Mouse (Mus musculus): Measurements from ENCODE around the gene Ccdc107. TPM values are rescaled to one million over a fixed set of nuclear protein-coding genes. Genes with fewer than 3 reads are reported as not detected.
A peak's percentile ranks its signal among the peaks of the same experiment; 100 is the strongest.

Ccdc107 gene
- polyA plus RNA-seq, 1 experiment from 2014 or later, result 73.8 TPM

DNA sequence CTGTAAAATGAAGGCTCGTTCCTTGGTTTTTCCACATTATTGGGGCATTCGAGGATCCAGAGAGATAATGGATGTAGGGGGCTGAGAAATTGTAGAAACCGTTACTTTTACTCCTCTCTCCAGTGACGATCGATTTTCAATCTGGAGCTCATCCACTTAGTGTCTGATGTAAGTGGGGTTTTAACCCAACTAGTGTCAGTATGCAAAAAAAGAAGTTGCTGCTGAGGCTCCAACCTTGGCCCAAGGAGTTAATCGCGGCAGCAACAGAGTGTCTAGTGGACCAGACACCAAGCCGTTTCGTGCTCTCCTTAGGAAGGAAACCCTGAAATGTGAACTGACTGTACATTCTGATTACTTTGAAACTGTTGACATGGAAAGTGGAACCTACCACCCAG is 1.1 kb downstream of the Ccdc107 start:
- no peaks in the 10 kb centered on the region for H3K27me3 ChIP-seq (ENCODE audit: control insufficient read depth, insufficient read depth, low read depth, low read length)

DNA sequence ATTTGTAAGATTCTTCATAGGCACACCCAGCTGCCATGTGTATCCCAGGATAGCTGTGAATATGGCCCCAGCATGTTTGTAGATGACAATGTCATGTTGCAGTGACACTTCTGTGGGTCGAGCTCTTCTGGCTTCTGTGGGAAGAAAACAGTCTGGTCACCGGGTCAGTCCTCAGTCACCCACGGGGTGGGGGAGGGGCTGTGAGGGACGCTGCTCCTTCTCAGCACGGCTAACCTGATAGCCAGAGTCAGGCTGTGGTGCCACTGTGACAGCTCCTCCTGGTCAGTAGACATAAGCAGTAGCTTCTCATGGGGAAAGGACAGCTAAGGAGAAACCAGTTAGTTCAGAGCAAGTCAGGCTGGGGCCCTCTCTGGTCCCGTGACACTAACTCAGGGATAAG is 3.9 kb downstream of the Ccdc107 start:
- ATAC-seq (ENCODE audit: low read depth), result no peak
- Histone ChIP-seq H3K27ac (ENCODE audit: low read length) (no peak overlapping the region), H3K4me2 (ENCODE audit: low read depth, low read length) (no peak overlapping the region), H3K9ac (ENCODE audit: low read length) (no peak overlapping the region), H3K36me3 (ENCODE audit: control insufficient read depth, insufficient read depth, low read length) (0 out of 2 replicates have a peak, but pooled peaks cover 6% of the 10 kb centered on the region), H3K4me1 (replicated peaks; ENCODE audit: control insufficient read depth, insufficient read depth, low read length) (peaks cover 28% of the 10 kb centered on the region), H3K9me3 (ENCODE audit: control insufficient read depth, low read length) (no peaks in the 10 kb centered on the region), H3K4me3 (ENCODE audit: low read length) (no peak overlapping the region), H3K27me3 (ENCODE audit: control insufficient read depth, insufficient read depth, low read depth, low read length) (no peaks in the 10 kb centered on the region)
- 56% methylated on average over 6 of the region's 6 CpGs for WGBS

More for the DNA sequence above, 1.1 kb downstream of the Ccdc107 start:
- 1% methylated on average over 9 of the region's 9 CpGs for whole genome bisulfite sequencing
- Histone ChIP-seq H3K27ac (ENCODE audit: low read length) (peak overlapping the region; percentile 90), H3K4me1 (replicated peaks; ENCODE audit: control insufficient read depth, insufficient read depth, low read length) (peaks cover 22% of the 10 kb centered on the region), H3K9me3 (ENCODE audit: control insufficient read depth, low read length) (no peaks in the 10 kb centered on the region), H3K9ac (ENCODE audit: low read length) (peak overlapping the region; percentile 83), H3K36me3 (ENCODE audit: control insufficient read depth, insufficient read depth, low read length) (0 out of 2 replicates have a peak, but pooled peaks cover 6% of the 10 kb centered on the region), H3K4me2 (ENCODE audit: low read depth, low read length) (peak overlapping the region; percentile 67), H3K4me3 (ENCODE audit: low read length) (peak overlapping the region; percentile 80)
- ATAC-seq (ENCODE audit: low read depth), result no peak

DNA sequence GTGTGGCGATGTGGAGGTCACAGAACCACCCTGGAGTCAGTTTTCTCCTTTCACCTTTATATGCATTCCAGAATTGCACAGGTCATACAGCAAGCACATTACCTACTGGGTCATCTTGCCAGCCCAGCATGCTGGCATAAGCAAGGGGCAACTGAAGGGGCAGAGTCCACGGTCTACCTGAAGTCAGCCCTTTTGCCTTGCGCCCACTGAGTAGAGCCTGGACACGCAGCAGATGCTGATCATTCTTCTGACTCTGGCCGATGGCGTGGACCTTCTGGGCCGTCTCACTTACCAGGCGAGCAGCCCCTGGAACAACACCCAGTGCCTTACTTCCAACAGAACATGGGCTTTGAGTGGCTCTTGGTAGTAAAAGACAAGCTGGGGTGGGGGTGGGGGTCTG is 4.7 kb downstream of the Ccdc107 start:
- ATAC-seq (ENCODE audit: low read depth), result no peak
- Histone ChIP-seq H3K27ac (ENCODE audit: low read length) (no peak overlapping the region), H3K9ac (ENCODE audit: low read length) (peak overlapping the region; percentile 12; the same call in 1 of the 2 replicates), H3K27me3 (ENCODE audit: control insufficient read depth, insufficient read depth, low read depth, low read length) (no peaks in the 10 kb centered on the region), H3K4me3 (ENCODE audit: low read length) (no peak overlapping the region), H3K4me1 (replicated peaks; ENCODE audit: control insufficient read depth, insufficient read depth, low read length) (peaks cover 28% of the 10 kb centered on the region), H3K36me3 (ENCODE audit: control insufficient read depth, insufficient read depth, low read length) (0 out of 2 replicates have a peak, but pooled peaks cover 6% of the 10 kb centered on the region), H3K9me3 (ENCODE audit: control insufficient read depth, low read length) (no peaks in the 10 kb centered on the region), H3K4me2 (ENCODE audit: low read depth, low read length) (no peak overlapping the region)
- WGBS, result 88% methylated on average over 8 of the region's 8 CpGs

DNA sequence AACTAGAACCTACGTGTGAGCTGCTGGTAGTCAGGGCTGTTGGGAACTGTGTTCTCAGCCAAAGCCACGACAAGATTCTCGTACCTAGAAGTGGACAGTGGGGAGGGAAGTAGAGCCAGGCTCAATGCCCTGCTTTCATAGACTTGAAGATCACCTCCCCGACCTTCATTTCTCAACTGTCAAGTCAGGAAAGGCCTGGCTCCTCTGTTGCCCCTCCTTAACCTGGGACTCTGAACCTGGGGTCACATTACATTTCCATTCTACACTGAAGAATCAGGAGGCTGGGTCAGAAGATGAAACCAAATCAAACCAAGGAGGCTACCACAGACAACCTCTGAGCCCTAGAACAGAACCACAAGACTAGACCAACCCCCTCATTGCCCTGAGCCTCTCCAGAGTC is 5.2 kb downstream of the Ccdc107 start:
- ATAC-seq (ENCODE audit: low read depth), result no peak
- WGBS, result 54% methylated on average over 4 of the region's 4 CpGs
- no peaks in the 10 kb centered on the region for H3K27me3 ChIP-seq (ENCODE audit: control insufficient read depth, insufficient read depth, low read depth, low read length)
- no peaks in the 10 kb centered on the region for H3K9me3 ChIP-seq (ENCODE audit: control insufficient read depth, low read length)
- H3K4me1 ChIP-seq (replicated peaks; ENCODE audit: control insufficient read depth, insufficient read depth, low read length), result peaks cover 28% of the 10 kb centered on the region
- H3K9ac ChIP-seq (ENCODE audit: low read length), result peak overlapping the region; percentile 79
- H3K27ac ChIP-seq (ENCODE audit: low read length), result no peak overlapping the region
- H3K36me3 ChIP-seq (ENCODE audit: control insufficient read depth, insufficient read depth, low read length), result 0 out of 2 replicates have a peak, but pooled peaks cover 6% of the 10 kb centered on the region
- peak overlapping the region; percentile 80 for H3K4me2 ChIP-seq (ENCODE audit: low read depth, low read length)
- H3K4me3 ChIP-seq (ENCODE audit: low read length), result peak overlapping the region; percentile 68

DNA sequence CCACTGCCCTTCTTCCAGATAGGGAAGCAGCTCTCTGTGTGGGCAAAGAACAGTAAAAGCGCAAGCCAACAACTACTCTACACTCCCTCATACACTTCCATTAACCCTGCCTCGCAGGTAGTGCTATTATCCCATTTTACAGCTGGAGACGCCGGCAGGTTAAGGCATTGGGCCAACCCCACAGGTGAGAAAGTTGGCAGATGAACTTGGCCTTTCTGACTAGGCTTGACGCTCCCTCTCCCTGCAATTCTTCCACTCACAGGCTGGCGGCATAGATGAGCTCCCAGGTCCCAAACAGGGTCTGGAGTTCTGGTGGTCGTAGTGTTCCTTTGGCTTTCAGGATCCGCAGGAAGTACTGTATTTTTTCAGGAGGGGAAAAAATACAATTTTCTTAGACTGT is 6.3 kb downstream of the Ccdc107 start:
- peak overlapping the region; percentile 42 for H3K27ac ChIP-seq (ENCODE audit: low read length)
- no peaks in the 10 kb centered on the region for H3K27me3 ChIP-seq (ENCODE audit: control insufficient read depth, insufficient read depth, low read depth, low read length)
- ATAC-seq (ENCODE audit: low read depth), result peak; percentile 67
- peak overlapping the region; percentile 79 for H3K9ac ChIP-seq (ENCODE audit: low read length)
- no peaks in the 10 kb centered on the region for H3K9me3 ChIP-seq (ENCODE audit: control insufficient read depth, low read length)
- WGBS, result 12% methylated on average over 8 of the region's 8 CpGs
- H3K4me3 ChIP-seq (ENCODE audit: low read length), result peak overlapping the region; percentile 68
- 0 out of 2 replicates have a peak, but pooled peaks cover 6% of the 10 kb centered on the region for H3K36me3 ChIP-seq (ENCODE audit: control insufficient read depth, insufficient read depth, low read length)
- H3K4me2 ChIP-seq (ENCODE audit: low read depth, low read length), result peak overlapping the region; percentile 80
- peaks cover 28% of the 10 kb centered on the region for H3K4me1 ChIP-seq (replicated peaks; ENCODE audit: control insufficient read depth, insufficient read depth, low read length)

DNA sequence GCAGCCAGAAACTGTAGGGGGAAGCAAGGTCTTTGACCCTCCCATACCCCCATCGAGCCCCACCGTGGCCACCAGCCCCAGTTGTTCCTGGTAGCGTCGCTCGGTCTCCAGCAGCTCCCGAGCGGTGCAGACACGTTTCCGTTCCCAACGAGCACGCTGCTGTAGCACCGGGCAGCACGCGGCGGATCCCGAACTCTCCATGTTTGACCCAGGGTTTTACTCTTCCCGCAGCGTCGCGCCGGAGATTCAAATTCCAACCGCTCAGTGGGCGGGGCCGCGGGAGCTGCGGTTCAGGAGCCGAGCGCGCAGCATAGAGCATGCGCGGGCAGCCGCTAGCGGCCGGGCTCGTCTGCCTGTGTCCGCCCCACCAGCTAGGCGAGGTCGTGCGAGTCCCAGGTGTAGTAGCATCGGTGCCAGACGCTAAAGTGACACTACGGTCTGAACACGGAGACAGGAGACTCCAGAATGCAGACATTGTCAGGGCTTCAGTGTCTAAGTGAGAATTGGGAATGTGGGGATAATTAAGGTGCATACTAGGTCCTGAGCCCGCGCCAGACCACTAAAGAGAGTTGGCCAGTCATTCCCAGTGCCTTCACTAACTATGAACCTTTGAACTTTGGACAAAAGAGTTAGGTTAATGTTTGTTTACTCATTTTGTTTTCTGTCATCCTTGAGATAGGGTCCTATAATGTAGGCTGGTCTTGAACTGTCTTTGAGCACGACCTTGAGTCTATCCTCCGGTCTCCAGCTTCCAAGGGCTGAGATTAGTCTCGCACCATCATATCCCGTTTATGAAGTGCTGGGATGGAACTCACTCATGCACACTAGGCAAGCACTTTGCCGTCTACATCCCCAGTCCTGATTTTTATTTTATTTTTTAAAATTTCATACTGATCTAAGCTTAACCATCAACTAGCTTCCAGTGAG is 7.0 kb downstream of the Ccdc107 start, which contains the start of gene Arhgef39:
Gene Arhgef39, minus strand, starts transcription at position 289 of the 927 bp plus-strand sequence.
- Histone ChIP-seq H3K36me3 (ENCODE audit: control insufficient read depth, insufficient read depth, low read length) (0 out of 2 replicates have a peak, but pooled peaks cover 6% of the 10 kb centered on the region), H3K27me3 (ENCODE audit: control insufficient read depth, insufficient read depth, low read depth, low read length) (no peaks in the 10 kb centered on the region), H3K9ac (ENCODE audit: low read length) (peak within 1 kb of the TSS; percentile 79), H3K9me3 (ENCODE audit: control insufficient read depth, low read length) (no peaks in the 10 kb centered on the region), H3K27ac (ENCODE audit: low read length) (peak within 1 kb of the TSS; percentile 42), H3K4me3 (ENCODE audit: low read length) (peak within 1 kb of the TSS; percentile 68), H3K4me2 (ENCODE audit: low read depth, low read length) (peak within 1 kb of the TSS; percentile 80), H3K4me1 (replicated peaks; ENCODE audit: control insufficient read depth, insufficient read depth, low read length) (peaks cover 23% of the 10 kb centered on the region)
- WGBS, result 6% methylated on average over 50 of the region's 50 CpGs
- peak; percentile 91 for ATAC-seq (ENCODE audit: low read depth)

DNA sequence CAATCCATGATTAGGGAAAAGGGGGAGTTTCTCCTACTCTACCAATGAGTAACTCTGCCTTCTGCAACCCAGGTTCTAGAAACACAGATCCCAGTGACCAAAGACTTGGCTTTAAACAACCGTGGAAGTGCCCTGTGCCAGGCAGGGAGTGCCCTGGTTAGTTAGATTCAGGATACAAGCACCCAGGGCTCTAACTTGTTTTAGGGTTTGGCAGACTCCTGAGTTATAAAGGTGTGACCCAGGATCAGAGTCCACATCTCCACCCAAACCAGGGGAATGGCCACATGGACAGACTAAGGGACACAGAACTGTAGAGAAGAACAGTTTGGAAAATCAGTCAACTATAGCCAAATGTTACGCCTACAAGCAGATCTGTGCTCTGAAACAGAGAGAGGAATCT is 10.3 kb downstream of the Ccdc107 start:
- no peak for ATAC-seq (ENCODE audit: low read depth)
- H3K9ac ChIP-seq (ENCODE audit: low read length), result no peak overlapping the region
- 72% methylated on average over 2 of the region's 2 CpGs for WGBS
- no peaks in the 10 kb centered on the region for H3K36me3 ChIP-seq (ENCODE audit: control insufficient read depth, insufficient read depth, low read length)
- H3K4me3 ChIP-seq (ENCODE audit: low read length), result no peak overlapping the region
- no peak overlapping the region for H3K4me2 ChIP-seq (ENCODE audit: low read depth, low read length)
- peaks cover 21% of the 10 kb centered on the region for H3K4me1 ChIP-seq (replicated peaks; ENCODE audit: control insufficient read depth, insufficient read depth, low read length)
- no peaks in the 10 kb centered on the region for H3K27me3 ChIP-seq (ENCODE audit: control insufficient read depth, insufficient read depth, low read depth, low read length)
- H3K9me3 ChIP-seq (ENCODE audit: control insufficient read depth, low read length), result no peaks in the 10 kb centered on the region
- H3K27ac ChIP-seq (ENCODE audit: low read length), result no peak overlapping the region

DNA sequence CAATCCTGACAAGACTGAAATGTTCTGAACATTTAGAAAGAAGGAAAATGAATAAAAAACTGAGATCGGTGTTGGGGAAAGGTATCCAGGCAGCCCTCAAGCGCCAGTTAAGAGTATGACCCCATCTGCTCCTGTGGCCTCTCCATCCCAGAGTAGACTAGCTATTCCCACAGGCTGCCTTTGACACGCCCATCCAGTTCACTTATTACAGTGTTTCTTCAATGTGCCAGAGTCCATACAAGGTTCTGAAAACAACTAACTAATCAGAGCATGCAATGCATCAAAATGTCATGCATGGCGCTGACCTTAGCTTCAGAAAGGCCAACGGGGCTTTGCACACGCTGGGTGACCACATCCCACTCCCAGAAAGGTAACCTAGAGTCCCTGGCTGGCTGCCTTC is 10.8 kb downstream of the Ccdc107 start:
- no peak overlapping the region for H3K9ac ChIP-seq (ENCODE audit: low read length)
- H3K9me3 ChIP-seq (ENCODE audit: control insufficient read depth, low read length), result no peaks in the 10 kb centered on the region
- ATAC-seq (ENCODE audit: low read depth), result no peak
- no peaks in the 10 kb centered on the region for H3K27me3 ChIP-seq (ENCODE audit: control insufficient read depth, insufficient read depth, low read depth, low read length)
- no peak overlapping the region for H3K4me3 ChIP-seq (ENCODE audit: low read length)
- peaks cover 19% of the 10 kb centered on the region for H3K4me1 ChIP-seq (replicated peaks; ENCODE audit: control insufficient read depth, insufficient read depth, low read length)
- no peak overlapping the region for H3K27ac ChIP-seq (ENCODE audit: low read length)
- WGBS, result 76% methylated on average over 6 of the region's 6 CpGs
- no peak overlapping the region for H3K4me2 ChIP-seq (ENCODE audit: low read depth, low read length)
- no peaks in the 10 kb centered on the region for H3K36me3 ChIP-seq (ENCODE audit: control insufficient read depth, insufficient read depth, low read length)

DNA sequence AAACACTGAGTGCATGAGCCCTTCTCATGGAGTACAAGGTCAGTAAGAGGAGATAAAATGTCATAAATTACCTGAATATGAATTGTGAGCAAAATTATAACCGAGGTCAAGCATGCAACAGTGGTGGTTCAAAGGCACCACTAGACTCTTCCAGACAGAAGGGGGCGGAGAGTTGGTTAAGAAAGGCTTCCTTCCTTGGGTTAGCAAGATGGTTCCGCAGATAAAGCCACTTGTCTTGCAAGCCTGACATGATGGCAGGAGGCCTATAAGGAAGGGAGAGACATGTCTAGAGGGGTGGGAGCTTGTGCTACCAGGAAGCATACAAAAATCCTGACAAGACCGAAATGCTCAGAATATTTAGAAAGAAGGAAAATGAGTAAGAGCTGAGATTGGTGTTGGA is 11.6 kb downstream of the Ccdc107 start:
- 70% methylated on average over 4 of the region's 4 CpGs for WGBS
- no peak for ATAC-seq (ENCODE audit: low read depth)
- Histone ChIP-seq H3K9me3 (ENCODE audit: control insufficient read depth, low read length) (no peaks in the 10 kb centered on the region), H3K4me2 (ENCODE audit: low read depth, low read length) (no peak overlapping the region), H3K4me1 (replicated peaks; ENCODE audit: control insufficient read depth, insufficient read depth, low read length) (peaks cover 17% of the 10 kb centered on the region), H3K27ac (ENCODE audit: low read length) (no peak overlapping the region), H3K27me3 (ENCODE audit: control insufficient read depth, insufficient read depth, low read depth, low read length) (no peaks in the 10 kb centered on the region), H3K9ac (ENCODE audit: low read length) (no peak overlapping the region), H3K4me3 (ENCODE audit: low read length) (no peak overlapping the region), H3K36me3 (ENCODE audit: control insufficient read depth, insufficient read depth, low read length) (no peaks in the 10 kb centered on the region)
